Mouse (Mus musculus) T-helper 1 cell (primary cell): ENCODE results near the gene Mical1.

Experiments
- in situ Hi-C: fragments of 300-600 bp; cut with MboI, MseI; formaldehyde crosslinking; loops from one replicate; pipeline ENCODE4 v1.15.1; 2025; ENCODE audit warnings: high pct_unique_total_duplicates

The Mical1 gene

GRCm38 (mm10) chr10:41476171-41477017 is at the start of gene Mical1:
Mical1 (plus strand) TSS chr10:41476314.
- in situ Hi-C loops, result loop anchor here (5.0 to 10.0 kb wide), 2 partner anchors 174 to 2002 kb away; partner anchors contain the start of genes Ak9 and Fig4

GRCm38 (mm10) chr10:41426368-41426767 is 49.7 kb upstream of the Mical1 start:
- in situ Hi-C loops, result no loop called here

GRCm38 (mm10) chr10:41434624-41435023 is 41.5 kb upstream of the Mical1 start:
- in situ Hi-C loops, result loop anchor here (5.0 kb wide), 1 partner anchor 73 kb away; no protein-coding TSS in a partner anchor

DNA sequence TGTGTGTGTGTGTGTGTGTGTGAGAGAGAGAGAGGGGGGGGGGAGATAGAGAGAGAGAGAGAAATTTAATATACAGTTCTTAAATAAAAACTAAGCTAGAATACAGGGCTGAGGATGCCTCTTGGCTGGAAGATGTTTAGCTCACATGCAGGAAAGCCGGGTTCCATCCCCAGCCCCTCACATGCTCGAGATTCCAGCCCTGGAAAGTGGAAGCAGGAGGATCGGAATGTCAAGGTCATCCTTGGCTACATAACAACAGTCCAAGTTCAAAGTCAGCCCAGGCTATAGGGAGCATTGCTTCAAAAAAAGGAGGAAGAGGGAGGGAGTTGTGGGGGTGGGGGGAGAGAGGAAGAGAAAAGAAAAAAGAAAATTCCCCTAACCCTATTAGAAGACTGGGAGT is 41.0 kb upstream of the Mical1 start:
- in situ Hi-C loops, result no loop called here

- in situ Hi-C loops, result no loop called here
Measured at GRCm38 (mm10) chr10:41448216-41448615, 27.9 kb upstream of the Mical1 start.

GRCm38 (mm10) chr10:41449684-41450083 is 26.4 kb upstream of the Mical1 start:
- in situ Hi-C loops, result loop anchor here (5.0 kb wide), 1 partner anchor 38 kb away; no protein-coding TSS in a partner anchor

DNA sequence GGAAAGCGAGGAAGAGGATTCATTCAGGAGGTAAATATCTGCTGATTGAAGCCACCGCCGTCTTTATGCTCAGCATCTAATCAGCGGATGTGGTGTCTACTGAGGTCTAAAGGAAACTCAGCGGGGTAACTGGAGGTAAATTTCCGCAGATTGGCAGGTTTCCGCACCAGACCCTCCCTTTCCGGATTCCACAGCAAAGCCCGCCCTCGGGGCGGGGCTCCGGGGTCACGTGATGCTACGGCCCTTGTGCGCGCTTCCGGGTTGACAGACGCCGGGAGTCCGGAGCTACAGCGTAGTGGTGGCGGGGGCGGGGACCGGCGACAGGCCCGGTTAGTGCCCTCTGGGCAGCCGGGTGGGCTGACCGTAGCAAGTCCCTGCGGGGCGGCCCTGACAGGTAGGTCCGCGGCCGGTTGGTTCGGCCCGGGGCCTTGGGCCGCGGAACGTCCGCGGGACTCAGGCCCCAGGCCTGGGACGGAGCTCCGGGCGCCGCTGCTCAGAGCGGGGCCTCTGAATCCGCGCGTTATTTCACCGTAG is 25.9 kb upstream of the Mical1 start, which contains the start of gene Zbtb24:
Gene Zbtb24, plus strand, starts transcription at position 247 of the 534 bp plus-strand sequence.
- in situ Hi-C loops, result loop anchor here (5.0 kb wide), 1 partner anchor 37 kb away; no protein-coding TSS in a partner anchor

DNA sequence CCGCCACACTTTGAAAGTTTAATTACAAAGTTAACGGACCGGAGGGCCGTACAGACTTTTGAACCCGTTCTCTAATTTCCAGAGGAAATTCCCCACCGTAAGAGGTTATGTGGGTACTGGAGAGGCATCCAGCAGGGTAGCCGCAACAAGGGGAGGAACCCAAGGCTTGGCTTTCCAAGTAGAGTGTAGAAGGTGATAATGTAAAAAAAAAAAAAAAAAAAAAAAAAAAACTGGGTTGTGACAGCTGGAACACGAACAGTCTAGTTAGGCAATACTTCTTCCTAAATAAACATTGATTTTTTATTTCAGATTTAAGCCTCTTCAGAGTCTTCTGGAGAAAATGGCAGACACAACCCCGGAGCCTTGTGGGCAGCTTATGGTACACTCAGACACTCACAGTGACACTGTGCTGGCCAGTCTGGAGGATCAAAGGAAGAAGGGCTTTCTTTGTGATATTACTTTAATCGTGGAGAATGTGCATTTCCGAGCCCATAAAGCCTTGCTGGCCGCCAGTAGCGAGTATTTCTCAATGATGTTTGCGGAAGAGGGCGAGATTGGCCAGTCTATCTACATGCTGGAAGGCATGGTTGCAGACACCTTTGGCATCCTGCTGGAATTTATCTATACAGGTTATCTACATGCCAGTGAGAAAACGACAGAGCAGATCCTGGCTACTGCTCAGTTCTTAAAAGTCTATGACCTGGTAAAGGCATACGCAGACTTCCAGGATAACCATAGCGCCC is 25.2 kb upstream of the Mical1 start:
- in situ Hi-C loops, result loop anchor here (5.0 kb wide), 1 partner anchor 36 kb away; no protein-coding TSS in a partner anchor

- in situ Hi-C loops, result loop anchor here (5.0 kb wide), 1 partner anchor 36 kb away; no protein-coding TSS in a partner anchor
Measured at GRCm38 (mm10) chr10:41451656-41452055, 24.5 kb upstream of the Mical1 start.

DNA sequence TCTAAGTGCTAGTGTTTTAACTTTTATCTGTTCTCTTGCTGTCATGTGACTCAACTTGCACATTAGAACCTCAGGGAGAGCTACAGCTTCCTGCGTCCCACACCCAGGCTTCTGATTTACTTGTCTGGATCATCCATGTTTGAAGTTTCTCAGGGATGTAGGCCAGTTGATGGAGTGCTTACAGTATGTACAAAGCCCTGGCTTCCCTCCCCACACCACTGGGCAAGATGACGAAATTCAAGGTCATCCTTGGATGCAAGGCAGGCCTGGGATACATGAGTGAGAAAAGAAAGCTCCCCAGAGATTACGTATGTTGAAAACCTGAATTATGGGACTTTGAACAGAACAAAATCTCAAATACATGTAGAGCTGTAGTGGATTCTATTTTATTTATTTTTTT is 23.3 kb upstream of the Mical1 start:
- in situ Hi-C loops, result loop anchor here (5.0 kb wide), 1 partner anchor 35 kb away; no protein-coding TSS in a partner anchor

DNA sequence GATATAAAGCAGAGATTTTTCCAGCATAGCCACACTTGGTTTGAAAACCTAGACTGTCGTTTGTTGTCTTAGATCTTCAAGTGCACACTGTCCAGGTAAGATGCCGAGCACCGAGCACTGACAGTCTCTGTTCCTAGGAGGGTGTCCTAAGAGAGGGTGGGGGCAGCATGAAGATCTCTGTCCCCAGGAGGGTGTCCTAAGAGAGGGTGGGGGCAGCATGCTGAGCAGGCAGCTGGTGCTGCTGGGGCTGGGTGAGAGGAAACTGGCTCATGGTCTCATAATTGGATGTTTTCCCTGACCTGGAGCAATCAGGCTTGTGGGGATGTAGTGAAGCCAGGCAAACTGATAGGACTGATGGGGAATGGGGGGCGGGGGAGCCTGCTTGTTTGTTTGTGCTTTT is 16.1 kb upstream of the Mical1 start:
- in situ Hi-C loops, result no loop called here

DNA sequence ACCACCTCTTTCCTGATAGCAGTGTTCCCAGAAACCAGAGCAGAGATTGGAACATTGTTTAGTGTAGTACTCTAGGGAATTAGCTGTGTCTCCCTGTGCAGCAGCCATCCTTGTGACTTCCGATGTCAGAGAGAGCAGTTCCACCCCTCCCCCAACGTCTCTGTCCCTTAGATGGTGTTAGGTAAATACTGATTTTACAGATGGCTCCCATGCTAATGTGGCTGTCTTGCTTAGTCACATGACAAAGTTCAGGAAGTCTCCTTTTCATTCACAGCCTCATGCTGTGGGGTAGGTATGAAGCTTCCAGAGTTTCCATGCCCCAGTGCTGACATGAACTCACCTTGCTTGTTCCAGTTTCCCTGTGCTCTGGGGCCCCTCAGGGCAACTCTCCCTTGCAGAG is 15.6 kb upstream of the Mical1 start:
- in situ Hi-C loops, result no loop called here

DNA sequence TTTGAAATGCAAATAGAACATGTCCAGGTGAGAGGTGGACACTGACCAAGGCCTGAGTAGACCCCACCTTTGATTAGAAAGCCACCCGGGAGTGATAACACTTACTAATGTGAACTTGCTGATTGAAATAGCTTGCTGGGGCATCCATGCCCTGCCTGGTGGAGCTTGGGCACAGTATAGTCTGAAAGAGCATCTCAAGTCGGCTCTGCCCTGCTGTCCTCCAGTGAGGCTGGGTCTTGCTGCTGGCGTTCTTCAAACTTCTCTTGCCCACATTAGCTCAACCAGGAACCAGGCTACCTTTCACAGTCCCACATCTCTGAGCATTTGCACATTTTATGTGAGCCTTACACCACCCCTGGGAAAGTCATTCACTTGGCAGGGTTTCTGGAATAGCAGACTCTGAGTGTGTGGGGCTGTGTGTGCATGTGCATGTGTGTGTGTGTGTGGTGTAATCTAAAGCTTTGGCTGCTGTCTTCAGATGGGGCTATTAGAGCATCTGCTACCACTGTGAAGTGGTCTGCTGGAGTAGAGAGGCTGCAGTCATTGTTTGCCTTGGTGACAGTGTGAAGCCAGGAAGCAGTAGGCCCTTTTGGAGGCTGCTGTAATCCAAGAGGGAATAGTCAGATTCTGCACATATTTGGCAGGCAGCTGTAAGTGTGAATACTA is 14.9 kb upstream of the Mical1 start:
- in situ Hi-C loops, result no loop called here

- in situ Hi-C loops, result no loop called here
Measured at GRCm38 (mm10) chr10:41464401-41464955, 11.6 kb upstream of the Mical1 start.

- in situ Hi-C loops, result no loop called here
Measured at GRCm38 (mm10) chr10:41467325-41467724, 8.8 kb upstream of the Mical1 start.

GRCm38 (mm10) chr10:41470693-41471092 is 5.4 kb upstream of the Mical1 start:
- in situ Hi-C loops, result loop anchor here (10.0 kb wide), 1 partner anchor 1996 kb away; no protein-coding TSS in a partner anchor

- in situ Hi-C loops, result loop anchor here (10.0 kb wide), 1 partner anchor 1998 kb away; no protein-coding TSS in a partner anchor
Measured at GRCm38 (mm10) chr10:41472534-41472933, 3.6 kb upstream of the Mical1 start.

- in situ Hi-C loops, result loop anchor here (10.0 kb wide), 1 partner anchor 1998 kb away; no protein-coding TSS in a partner anchor
Measured at GRCm38 (mm10) chr10:41472962-41473481, 3.1 kb upstream of the Mical1 start.

- in situ Hi-C loops, result loop anchor here (10.0 kb wide), 1 partner anchor 1999 kb away; no protein-coding TSS in a partner anchor
Measured at GRCm38 (mm10) chr10:41473782-41474468, 2.2 kb upstream of the Mical1 start.

- in situ Hi-C loops, result loop anchor here (5.0 to 10.0 kb wide), 2 partner anchors 173 to 2000 kb away; partner anchors contain the start of genes Ak9 and Fig4
Measured at GRCm38 (mm10) chr10:41474981-41475391, 1.1 kb upstream of the Mical1 start.
